Mouse (Mus musculus) embryo, embryonic 11.5 days (tissue): ENCODE data around the gene Ift81.

Experiments used
- DNase-seq: peaks from one replicate; pipeline ENCODE4 v3.0.0-alpha.2; 2012; ENCODE audit warnings: low read depth, low spot score

Ift81 gene

GRCm38 (mm10) chr5:122625565-122626252 is 11.4 kb upstream of the Ift81 start:
- DNase-seq = no peak

DNA sequence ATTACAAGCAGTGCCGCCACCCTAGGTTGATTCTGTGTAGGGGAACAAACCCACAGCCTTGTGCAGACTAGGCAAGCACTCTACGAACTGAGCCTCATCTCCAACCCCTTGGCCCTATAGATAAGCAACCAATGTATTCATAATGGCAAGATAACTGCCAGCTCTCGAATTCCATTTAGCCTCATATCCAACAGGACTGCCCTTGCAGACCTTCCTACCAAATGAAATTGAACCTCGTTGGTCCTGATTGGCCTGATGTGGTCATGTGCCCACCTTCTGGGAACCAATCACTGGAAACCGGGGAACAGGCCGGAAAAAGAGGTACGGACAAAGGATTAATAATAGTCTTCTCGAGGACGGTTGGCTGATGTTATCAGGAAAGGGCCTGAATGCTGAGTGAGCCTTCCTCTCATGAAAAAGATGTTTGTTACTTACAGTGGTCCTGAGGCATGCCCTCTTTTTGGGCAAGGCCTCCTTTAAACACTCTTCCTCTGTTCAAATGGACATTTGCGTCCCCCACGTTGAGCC is 10.7 kb upstream of the Ift81 start:
- DNase-seq = no peak

GRCm38 (mm10) chr5:122623861-122624260 is 9.5 kb upstream of the Ift81 start:
- no peak for DNase-seq

DNA sequence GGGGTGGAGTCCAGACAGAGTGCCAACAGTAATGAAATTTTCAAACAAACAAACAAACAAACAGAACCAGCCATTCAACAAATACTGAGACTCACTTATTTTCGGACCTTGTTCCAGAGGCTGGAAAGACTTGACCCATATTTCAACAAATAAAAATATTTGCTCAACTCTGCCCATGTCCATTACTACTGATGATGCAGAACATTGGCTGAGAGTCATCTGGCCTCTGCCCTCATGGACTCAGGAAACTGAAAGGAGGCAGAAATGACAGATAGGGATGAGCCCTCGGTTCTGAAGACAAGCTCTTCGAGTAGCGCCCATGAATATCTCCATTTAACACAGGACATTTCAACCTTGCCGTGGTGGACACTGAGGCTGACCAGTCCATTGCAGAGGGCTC is 8.2 kb upstream of the Ift81 start:
- no peak for DNase-seq

GRCm38 (mm10) chr5:122621376-122621886 is 7.1 kb upstream of the Ift81 start:
- peak; percentile 52 for DNase-seq

DNA sequence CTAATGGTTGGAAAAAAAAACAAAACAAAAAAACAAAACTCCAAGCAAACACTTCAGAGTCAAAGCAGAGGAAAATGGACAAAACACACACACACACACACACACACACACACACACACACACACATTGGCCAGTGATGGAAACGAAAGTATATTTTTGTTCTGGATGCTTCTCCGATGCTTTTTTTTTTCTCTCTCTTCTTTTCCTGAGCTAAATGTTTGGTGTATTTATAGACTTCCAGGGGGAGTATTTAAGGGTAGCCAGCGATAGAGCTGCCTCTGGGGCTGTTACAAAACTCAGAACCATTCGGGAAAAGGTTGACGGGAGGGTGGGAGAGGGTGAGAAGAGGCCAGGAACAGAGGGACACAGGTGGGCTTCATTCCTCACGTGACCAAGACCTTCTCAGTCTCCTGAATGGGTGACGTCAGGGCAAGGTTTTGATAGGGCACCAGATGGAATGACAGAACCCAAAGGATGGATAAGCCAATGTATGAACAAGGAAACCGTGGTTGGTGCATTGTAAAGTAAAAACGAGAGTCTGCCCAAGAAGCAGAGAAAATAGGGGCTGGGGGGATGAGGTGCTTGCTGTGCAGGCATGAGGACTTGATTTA is 5.5 kb upstream of the Ift81 start:
- no peak for DNase-seq

GRCm38 (mm10) chr5:122617718-122618117 is 3.4 kb upstream of the Ift81 start:
- DNase-seq = no peak

DNA sequence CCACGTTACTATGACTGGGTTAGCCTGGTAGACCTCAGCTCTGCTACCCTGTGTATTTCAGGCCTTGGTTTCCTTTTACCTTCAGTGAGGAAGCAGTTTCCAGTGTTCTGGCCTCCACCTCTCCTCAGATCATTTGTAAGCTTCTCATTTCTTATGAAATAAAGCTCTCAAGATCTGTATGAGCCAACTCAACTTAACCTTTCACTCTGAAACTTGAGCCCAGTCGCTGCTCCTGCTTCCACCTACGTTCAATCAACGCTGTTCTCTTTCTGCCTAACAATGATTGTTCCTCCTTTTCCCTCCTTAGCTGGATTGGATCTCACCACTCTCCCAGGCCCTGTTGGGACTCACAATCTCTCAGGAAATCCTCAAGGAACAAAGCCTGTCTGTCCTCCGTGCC is 2.7 kb downstream of the Ift81 start:
- DNase-seq = no peak

DNA sequence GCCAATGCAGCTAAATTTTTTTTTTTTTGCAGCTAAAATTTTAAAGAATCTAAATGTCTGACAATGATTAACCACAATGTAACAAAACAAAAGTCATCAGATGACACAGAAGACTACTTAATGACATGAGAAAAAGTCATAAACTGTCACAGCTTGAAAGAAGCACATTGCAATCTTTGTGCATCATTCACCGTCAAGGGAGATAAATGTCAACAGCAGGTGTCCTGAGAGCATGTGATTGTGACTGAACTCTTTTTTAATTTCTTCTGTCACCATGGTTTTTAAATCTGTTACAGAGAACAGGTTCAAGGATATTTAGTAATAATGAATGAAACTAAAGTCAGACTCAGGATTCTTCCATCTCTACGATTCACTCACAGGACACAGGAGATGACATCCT is 9.4 kb downstream of the Ift81 start:
- no peak for DNase-seq

DNA sequence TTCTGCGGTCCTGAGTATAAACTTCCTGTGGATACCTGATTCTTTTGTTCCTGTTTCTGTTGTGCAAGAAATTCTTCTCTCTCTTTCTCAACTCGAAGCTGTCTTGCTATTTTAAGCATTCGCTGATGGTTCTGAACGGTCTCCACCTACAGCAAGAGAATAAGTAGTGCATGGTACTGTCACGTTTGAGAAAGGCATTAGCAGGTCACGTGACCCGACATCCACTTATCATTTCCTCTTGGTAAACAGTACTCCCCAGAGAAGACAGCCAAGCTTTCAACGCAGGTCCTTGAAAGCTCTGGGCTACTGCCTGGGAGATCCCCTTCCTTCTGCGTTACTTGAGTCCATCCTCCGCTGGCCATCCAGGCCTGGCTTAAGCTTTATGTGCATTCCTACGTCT is 12.1 kb downstream of the Ift81 start:
- DNase-seq = no peak

DNA sequence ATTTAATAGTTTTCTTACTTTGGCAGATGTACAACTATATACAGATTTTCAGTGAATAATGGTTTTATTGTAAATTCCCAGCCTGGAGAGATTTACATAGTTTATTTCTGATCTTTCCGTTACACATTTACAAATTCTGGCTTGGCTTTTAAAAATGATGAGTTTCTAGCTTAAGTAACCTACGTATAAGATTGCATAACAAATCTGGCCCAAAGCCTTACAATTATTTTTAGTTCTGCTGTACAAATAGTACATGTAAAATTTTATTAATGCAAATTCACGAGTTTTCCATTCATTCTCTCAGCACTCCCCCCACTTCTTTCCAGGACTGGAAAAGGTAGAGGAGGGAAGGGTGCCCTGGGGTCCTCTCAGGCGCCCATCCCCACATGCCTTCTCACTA is 18.8 kb downstream of the Ift81 start:
- no peak for DNase-seq

DNA sequence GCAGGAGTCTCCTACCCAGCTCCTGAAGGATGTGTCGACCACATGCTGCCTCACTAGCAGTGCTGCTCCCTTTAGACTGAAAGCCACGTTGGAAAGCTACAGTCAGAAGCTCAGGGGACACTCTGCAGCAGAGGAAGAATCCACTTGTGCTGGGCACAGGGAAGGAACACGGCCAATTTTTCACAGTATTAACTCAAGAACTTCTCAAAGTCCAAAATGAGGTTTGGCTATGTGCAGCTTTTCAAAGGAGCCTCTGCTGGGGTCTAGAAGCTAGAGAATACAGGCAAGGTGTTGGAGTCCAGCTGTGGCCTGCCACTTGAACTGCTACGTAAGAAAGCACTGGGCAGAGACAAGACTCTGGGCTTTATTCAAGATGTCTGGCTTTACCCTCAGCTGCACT is 24.4 kb downstream of the Ift81 start:
- DNase-seq = no peak

- DNase-seq = no peak
These were observed 28.8 kb downstream of the Ift81 start for GRCm38 (mm10) chr5:122585546-122585945.

- no peak for DNase-seq
These were observed 30.2 kb downstream of the Ift81 start for GRCm38 (mm10) chr5:122584093-122584492.

GRCm38 (mm10) chr5:122576683-122577329 is 37.5 kb downstream of the Ift81 start:
- DNase-seq = no peak

- no peak for DNase-seq
These were observed 42.3 kb downstream of the Ift81 start for GRCm38 (mm10) chr5:122572001-122572400.

DNA sequence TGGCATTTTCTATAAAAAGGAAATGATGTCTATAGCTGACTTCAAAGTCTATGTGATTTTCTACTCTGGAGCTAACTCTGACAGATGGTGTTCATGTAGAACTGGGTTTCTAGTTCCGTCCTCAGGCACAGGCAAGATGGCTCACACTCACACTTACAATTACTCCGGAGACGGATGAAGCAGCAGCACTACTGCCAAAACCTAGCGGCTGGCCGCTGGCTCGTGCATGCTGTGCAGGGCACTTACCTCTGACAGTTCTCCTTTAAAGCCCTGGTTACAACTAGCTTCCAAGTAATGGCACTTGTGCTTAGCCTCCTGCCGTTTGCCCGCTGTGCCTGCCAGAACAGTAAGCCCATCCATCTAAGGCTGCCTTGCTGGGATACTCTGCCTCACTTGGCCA is 47.7 kb downstream of the Ift81 start:
- DNase-seq = no peak

GRCm38 (mm10) chr5:122560654-122561053 is 53.7 kb downstream of the Ift81 start:
- DNase-seq = no peak

DNA sequence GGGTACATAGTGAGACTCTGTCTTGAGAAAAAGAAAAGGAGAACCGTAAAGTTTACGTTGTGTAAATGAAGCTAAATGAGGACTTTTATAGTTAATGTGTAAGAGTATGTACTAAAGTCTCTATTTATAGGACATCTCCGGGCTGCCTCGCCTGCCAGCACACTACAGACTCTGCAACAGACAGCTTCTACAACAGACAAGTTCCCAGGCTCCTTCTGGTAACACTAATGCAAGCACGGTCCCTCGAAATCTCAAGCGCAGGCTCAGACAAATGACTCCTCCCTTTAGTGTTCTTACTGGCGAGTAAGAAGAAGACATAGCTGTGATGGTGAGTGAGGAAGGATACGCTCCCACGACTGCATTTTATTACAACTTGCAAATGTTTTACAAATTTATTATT is 56.2 kb downstream of the Ift81 start:
- no peak for DNase-seq

DNA sequence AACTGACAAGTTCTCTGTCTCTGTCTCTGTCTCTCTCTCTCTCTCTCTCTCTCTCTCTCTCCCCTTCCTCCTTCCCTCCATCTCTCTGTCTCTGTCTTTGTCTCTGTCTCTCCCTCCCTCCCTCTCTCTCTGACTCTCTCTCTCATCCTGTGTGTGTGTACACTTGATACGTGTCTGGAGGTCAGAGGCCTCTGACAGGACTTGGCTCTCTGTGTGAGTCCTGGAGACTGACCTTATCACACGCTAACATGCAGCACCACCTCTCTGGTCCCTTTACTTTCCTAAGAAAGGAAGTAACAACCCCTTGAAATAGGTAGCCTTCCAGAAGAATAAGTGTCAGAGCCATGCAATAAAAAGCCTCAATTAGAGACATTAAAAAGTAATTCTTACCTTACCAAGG is 59.2 kb downstream of the Ift81 start:
- no peak for DNase-seq

- DNase-seq = no peak
These were observed 61.7 kb downstream of the Ift81 start for GRCm38 (mm10) chr5:122552638-122553037.

DNA sequence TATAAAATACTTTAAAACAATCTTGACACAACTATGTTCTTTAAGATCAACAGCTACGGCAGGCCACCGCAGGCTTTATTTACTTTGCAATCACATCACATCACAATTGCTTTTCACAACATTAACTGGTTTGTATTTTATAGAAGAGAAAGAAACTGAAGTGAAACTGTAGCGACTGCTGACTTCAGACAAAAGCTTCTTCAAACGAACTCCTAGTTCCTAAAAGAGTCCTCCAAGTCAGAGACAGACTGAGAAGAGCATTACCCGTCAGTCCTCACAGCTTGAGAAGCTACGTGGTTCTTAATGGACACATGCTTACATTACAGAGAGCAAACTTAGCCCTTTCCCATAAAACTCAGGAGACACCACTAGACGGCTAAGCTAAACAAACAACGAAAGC is 63.9 kb downstream of the Ift81 start:
- DNase-seq = no peak

DNA sequence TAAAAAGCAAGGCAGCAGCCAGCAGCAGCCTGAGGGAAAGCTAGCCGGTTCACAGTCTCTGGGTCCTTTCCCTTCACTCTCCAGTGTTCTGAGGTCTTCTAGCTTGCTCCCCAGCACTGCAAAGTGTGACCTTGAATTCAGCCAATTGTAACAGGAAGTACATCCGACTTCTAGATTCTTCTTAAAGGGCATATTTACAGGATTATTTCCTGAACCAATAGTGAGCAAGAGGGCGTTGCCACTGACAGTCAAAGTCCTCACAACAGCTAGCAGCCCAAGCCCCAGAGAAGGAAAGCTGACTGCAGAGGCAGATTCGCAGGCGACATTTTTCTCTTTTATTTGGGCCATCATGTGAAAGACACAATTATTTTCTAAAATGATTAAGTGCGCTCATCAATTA is 65.6 kb downstream of the Ift81 start:
- no peak for DNase-seq
